Mouse (Mus musculus) intestine, embryonic 14.5 days (tissue): ENCODE data around the gene Ifnl3. TPM values are rescaled to one million over a fixed set of nuclear protein-coding genes. Genes with fewer than 3 reads are reported as not detected.
"Not testable (repeated sequence)": the region's sequence is repeated elsewhere in the genome, so short reads cannot be mapped to it uniquely, and the experiment has no call there.

ENCODE experiments used
- ATAC-seq: fragments of 200-750 bp; cut with Nextera tagmentation; replicated peaks from 2 replicates; pipeline ENCODE4 v1.8.0; 2017; ENCODE audit warnings: low read depth, moderate number of reproducible peaks, moderate TSS enrichment, moderate library complexity; ENCODE audit not compliant: low FRiP score, low TSS enrichment
- DNase-seq: peaks from one replicate; pipeline ENCODE4 v3.0.0-alpha.2; 2018; ENCODE audit warnings: low spot score
- H3K27ac ChIP-seq: fragments of 300-500 bp; sonication (generic); 2 replicates; pipeline ENCODE4 v1.5.1; 2014; ENCODE audit warnings: low read depth, mild to moderate bottlenecking, control low read depth
- H3K27me3 ChIP-seq: fragments of 300-500 bp; sonication (generic); replicated peaks from 2 replicates; pipeline ENCODE4 v1.6.1; 2014; ENCODE audit warnings: low read length, control low read depth; ENCODE audit not compliant: control insufficient read depth, insufficient read depth
- H3K36me3 ChIP-seq: fragments of 300-500 bp; sonication (generic); 2 replicates; pipeline ENCODE4 v1.6.1; 2014; ENCODE audit warnings: low read length, control low read depth; ENCODE audit not compliant: control insufficient read depth, insufficient read depth
- H3K4me1 ChIP-seq: fragments of 300-500 bp; sonication (generic); replicated peaks from 2 replicates; pipeline ENCODE4 v1.6.1; 2014; ENCODE audit warnings: low read length, control low read depth, mixed read lengths; ENCODE audit not compliant: control insufficient read depth, insufficient read depth
- H3K4me2 ChIP-seq: fragments of 300-500 bp; sonication (generic); 2 replicates; pipeline ENCODE4 v1.6.1; 2014; ENCODE audit warnings: low read length
- H3K4me3 ChIP-seq: fragments of 300-500 bp; sonication (generic); 2 replicates; pipeline ENCODE4 v1.5.1; 2014; ENCODE audit warnings: low read depth, low read length, control low read depth, mixed read lengths
- H3K9ac ChIP-seq: fragments of 300-500 bp; sonication (generic); 2 replicates; pipeline ENCODE4 v1.6.1; 2014; ENCODE audit warnings: mild to moderate bottlenecking, low read length
- H3K9me3 ChIP-seq: fragments of 300-500 bp; sonication (generic); 2 replicates; pipeline ENCODE4 v1.6.1; 2016; ENCODE audit warnings: low read length, control low read depth; ENCODE audit not compliant: control insufficient read depth
- WGBS: fragments of 180-500 bp; shearing (Covaris S2); extraction: QIAGEN DNeasy Blood & Tissue Kit; methylation state at CpG from one replicate; pipeline ENCODE4 v1.1.7; 2014; 5-methylcytosine and 5-hydroxymethylcytosine counted together
- polyA plus RNA-seq: library from polyadenylated mRNA; unstranded; fragments of >200 nt; fragmentation: Nextera tagmentation; extraction: Ambion mirVana; gene quantifications from 2 replicates; pipeline ENCODE4 v1.2.1, GENCODE M21; 2014

Ifnl3 gene
- polyA plus RNA-seq: not detected in 2 replicates

DNA sequence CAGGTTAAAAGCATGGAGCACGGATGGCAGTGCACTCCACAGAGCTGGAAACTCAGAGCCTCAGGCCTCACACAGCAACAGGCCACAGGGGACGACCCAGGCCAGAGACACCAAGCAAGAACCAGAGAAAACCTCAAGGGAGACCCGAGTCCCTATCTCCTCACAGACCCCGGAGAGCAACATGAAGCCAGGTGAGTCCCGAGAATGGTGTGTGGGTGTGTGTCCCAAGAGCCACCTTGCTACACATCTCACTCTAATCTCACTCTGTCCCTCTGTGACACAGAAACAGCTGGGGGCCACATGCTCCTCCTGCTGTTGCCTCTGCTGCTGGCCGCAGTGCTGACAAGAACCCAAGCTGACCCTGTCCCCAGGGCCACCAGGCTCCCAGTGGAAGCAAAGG is at the start of gene Ifnl3:
TSS of gene Ifnl3 (plus strand) at position 301 of the 400 bp plus-strand sequence.
- not testable (repeated sequence) for H3K27me3 ChIP-seq, H3K9ac ChIP-seq, H3K4me3 ChIP-seq, H3K4me1 ChIP-seq, DNase-seq, ATAC-seq, H3K27ac ChIP-seq, H3K4me2 ChIP-seq, H3K36me3 ChIP-seq, H3K9me3 ChIP-seq
- WGBS: 75% methylated on average over 5 of the region's 6 CpGs

DNA sequence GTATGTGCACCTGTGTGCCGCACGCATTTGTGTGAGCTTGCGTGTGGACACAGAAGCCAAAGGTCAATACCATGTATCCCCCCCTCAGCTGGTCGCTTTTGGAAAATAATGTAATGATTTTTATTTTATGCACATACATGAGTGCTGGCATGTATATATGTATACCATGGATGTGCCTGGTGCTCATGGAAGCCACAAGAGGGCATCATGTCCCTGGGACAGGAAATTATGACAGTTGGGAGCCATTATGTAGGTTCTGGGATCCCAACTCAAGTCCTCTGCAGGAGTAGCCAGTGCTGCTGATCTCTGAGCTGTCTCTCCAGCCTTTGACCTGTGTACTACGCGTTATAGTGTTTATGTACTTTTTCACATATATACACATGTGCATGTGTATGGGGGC is 46.4 kb upstream of the Ifnl3 start:
- no peaks in the 10 kb centered on the region for H3K9me3 ChIP-seq

DNA sequence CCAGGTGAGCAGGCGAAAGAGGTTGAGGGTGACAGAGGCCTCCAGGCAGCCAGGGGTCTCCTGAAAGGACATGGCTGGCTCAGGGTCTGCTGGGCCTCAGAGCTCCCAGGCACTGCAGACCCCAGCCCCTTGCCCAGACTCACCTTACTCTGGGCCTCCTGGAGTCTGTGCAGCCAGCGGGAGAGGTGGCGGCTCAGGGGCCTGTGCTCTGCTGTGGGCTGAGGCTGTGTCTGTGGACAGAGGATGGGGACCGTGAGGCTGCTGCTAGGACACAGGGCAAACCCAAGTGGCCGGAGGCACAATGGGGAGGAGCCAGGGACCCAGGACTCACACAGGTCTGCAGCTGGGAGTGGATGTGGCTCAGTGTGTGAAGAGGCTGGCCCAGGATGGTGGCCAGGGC is 45.3 kb upstream of the Ifnl3 start:
- Histone ChIP-seq H3K27me3 (no peaks in the 10 kb centered on the region), H3K36me3 (no peaks in the 10 kb centered on the region), H3K4me1 (no peaks in the 10 kb centered on the region), H3K9ac (no peak overlapping the region), H3K4me3 (no peak overlapping the region), H3K9me3 (no peaks in the 10 kb centered on the region), H3K27ac (no peak overlapping the region), H3K4me2 (no peak overlapping the region)
- no peak for DNase-seq
- 70% methylated on average over 5 of the region's 5 CpGs for WGBS
- ATAC-seq: no peak

More for the DNA sequence above, 46.4 kb upstream of the Ifnl3 start:
- Histone ChIP-seq H3K9ac (no peak overlapping the region), H3K27ac (no peak overlapping the region), H3K36me3 (no peaks in the 10 kb centered on the region), H3K4me2 (no peak overlapping the region), H3K4me1 (no peaks in the 10 kb centered on the region), H3K27me3 (no peaks in the 10 kb centered on the region), H3K4me3 (no peak overlapping the region)
- WGBS: 86% methylated on average over 6 of the region's 6 CpGs
- DNase-seq: no peak
- no peak for ATAC-seq

DNA sequence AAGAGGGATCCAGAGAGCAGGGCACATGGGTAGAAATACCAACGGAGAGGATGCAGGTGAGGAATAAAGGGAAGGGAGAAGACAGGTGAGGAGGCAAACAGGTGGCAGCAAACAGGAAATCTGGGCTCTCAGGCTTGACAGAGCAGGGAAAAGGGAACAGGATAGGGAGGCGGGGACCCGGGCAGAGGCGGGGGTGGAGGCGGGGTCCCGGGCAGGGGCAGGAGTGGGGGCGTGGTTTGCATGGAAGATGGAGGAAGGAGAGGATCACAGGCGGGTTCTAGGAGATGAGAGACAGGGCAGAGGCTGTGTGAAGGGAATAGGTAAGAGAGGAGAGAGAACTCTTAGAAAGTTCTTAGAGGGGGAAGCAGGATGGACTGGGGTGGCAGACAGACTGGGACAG is 43.8 kb upstream of the Ifnl3 start:
- Histone ChIP-seq H3K4me2 (no peak overlapping the region), H3K4me1 (no peaks in the 10 kb centered on the region), H3K27ac (no peak overlapping the region), H3K27me3 (no peaks in the 10 kb centered on the region), H3K36me3 (no peaks in the 10 kb centered on the region), H3K9me3 (no peaks in the 10 kb centered on the region), H3K4me3 (no peak overlapping the region), H3K9ac (no peak overlapping the region)
- ATAC-seq (0 out of 2 replicates have a peak, but pooled peaks have one; percentile 38), DNase-seq (no peak)
- WGBS: 6% methylated on average over 8 of the region's 8 CpGs

DNA sequence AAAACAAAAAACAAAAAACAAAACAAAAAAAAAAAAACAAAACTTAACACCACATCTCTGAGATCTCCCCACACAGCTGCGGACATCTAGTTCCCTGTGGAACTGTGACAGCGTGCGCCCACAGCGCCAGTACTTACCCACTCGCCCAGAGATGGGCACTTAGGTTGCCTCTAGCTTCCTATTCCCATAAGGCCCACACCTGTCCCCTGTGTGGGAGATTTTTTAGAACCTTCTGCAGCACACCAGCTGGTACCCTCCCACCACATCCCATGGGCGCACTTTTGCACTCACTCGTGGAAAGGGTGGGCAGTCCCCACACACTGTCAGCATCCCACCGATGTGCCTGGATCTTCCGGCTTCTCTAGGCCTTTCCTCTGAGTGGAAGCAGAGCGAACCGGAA is 39.8 kb upstream of the Ifnl3 start:
- Histone ChIP-seq H3K9ac (no peak overlapping the region), H3K36me3 (no peaks in the 10 kb centered on the region), H3K4me1 (no peaks in the 10 kb centered on the region), H3K9me3 (no peaks in the 10 kb centered on the region), H3K27ac (no peak overlapping the region), H3K4me2 (no peak overlapping the region), H3K27me3 (no peaks in the 10 kb centered on the region), H3K4me3 (no peak overlapping the region)
- ATAC-seq (no peak), DNase-seq (no peak)
- 80% methylated on average over 11 of the region's 11 CpGs for WGBS

DNA sequence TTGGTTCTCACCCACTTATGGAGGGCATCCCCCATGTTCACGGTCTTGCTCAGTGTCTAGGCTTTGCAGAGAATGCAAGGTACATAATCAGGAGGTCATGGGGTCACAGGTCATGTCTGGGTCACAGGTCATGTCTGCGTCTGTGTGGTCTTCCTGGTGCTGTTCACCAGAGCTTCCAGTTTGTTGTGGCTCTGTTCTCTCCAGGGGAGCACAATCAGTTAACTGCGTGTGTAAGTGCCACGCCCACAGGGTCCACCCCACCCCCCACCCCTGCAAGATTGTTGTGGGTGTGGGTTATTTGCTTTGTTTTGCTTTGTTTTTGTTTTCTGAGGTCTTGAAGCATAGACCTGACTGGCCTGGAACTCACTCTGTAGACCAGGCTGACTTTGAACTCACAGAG is 38.4 kb upstream of the Ifnl3 start:
- Histone ChIP-seq H3K36me3 (no peaks in the 10 kb centered on the region), H3K9ac (no peak overlapping the region), H3K27me3 (no peaks in the 10 kb centered on the region), H3K4me3 (no peak overlapping the region), H3K4me1 (no peaks in the 10 kb centered on the region), H3K9me3 (no peaks in the 10 kb centered on the region), H3K4me2 (no peak overlapping the region), H3K27ac (no peak overlapping the region)
- DNase-seq: no peak
- 27% methylated on average over 4 of the region's 4 CpGs for WGBS
- no peak for ATAC-seq

DNA sequence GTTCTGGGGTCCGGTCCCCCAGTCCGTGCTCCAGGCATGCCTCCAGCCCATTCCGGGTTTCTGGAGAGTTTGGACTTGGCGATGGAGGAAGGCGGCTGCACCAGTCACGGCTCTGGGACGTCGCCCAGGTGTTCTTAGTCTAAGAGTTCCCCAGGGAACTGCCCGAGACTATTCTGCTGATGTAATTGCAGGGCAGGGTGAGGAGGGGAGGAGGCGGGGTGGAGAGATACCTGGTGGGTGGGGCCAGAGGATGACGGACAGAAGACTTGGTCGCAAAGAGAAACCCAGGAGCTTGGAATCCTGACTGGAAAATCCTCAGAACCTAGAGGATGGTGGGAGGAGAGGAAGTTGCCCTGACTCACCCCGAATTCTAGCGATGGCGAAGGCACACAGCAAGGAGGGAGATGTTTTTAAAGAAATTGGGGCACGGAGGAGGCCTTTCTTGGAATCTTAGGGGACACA is 34.6 kb upstream of the Ifnl3 start:
- Histone ChIP-seq H3K36me3 (no peaks in the 10 kb centered on the region), H3K4me2 (peak overlapping the region; percentile 43), H3K9me3 (no peaks in the 10 kb centered on the region), H3K9ac (no peak overlapping the region), H3K4me1 (no peaks in the 10 kb centered on the region), H3K4me3 (peak overlapping the region; percentile 6), H3K27me3 (no peaks in the 10 kb centered on the region), H3K27ac (peak overlapping the region; percentile 51; the same call in 1 of the 2 replicates)
- DNase-seq (peak; percentile 76), ATAC-seq (peak; percentile 74; the same call in 1 of the 2 replicates)
- WGBS: 2% methylated on average over 16 of the region's 16 CpGs

DNA sequence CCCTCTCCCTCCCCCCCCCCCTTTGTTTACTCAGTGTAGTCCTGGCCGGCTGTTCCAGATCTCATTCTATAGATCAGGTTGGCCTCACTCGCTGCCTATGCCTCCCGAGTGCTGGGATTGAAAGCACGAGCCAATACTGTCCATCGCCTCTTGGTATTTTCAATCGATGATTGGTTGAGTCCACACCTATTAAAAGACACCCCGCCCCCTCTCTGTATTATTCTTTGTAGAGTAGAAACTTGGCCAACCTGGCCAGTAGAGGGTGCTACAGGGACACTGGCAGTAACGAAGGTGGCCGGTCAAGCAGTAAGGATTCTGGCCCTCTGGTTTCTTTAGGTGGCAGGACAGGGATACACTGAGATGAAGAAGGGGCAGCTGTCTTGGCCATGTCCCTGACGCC is 32.2 kb upstream of the Ifnl3 start:
- H3K9me3 ChIP-seq: no peaks in the 10 kb centered on the region
- H3K27me3 ChIP-seq: no peaks in the 10 kb centered on the region
- no peaks in the 10 kb centered on the region for H3K4me1 ChIP-seq
- no peaks in the 10 kb centered on the region for H3K36me3 ChIP-seq
- DNase-seq: no peak
- no peak overlapping the region for H3K27ac ChIP-seq
- WGBS: 3% methylated on average over 10 of the region's 10 CpGs
- ATAC-seq: 0 out of 2 replicates have a peak, but pooled peaks have one; percentile 20
- H3K9ac ChIP-seq: no peak overlapping the region
- no peak overlapping the region for H3K4me3 ChIP-seq
- 0 out of 2 replicates have a peak overlapping the region, but pooled peaks have one; percentile 14 for H3K4me2 ChIP-seq

DNA sequence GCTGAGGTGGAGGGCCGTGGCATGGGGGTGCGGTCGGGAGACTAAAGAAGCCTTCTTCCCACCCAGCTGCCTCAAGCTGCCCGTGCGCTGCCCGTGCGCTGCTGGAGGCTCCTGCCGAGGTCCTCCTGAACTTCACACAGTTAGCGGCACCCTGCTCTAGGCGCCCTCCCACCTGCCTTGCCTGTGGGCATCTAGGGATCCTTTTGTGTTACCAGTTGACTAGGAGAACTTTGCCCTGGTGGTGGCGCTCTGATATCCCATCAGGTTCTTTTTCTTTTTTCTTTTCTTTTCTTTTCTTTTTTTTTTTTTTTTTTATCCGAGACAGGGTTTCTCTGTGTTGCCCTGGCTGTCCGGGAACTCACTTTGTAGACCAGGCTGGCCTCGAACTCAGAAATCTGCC is 31.7 kb upstream of the Ifnl3 start:
- Histone ChIP-seq H3K27me3 (no peaks in the 10 kb centered on the region), H3K4me2 (0 out of 2 replicates have a peak overlapping the region, but pooled peaks have one; percentile 14), H3K4me1 (no peaks in the 10 kb centered on the region), H3K9ac (no peak overlapping the region), H3K27ac (no peak overlapping the region), H3K36me3 (no peaks in the 10 kb centered on the region), H3K9me3 (no peaks in the 10 kb centered on the region), H3K4me3 (no peak overlapping the region)
- peak; percentile 72 for DNase-seq
- WGBS: 34% methylated on average over 13 of the region's 14 CpGs
- ATAC-seq: 0 out of 2 replicates have a peak, but pooled peaks have one; percentile 3
